Mouse (Mus musculus) cerebellum, adult 11-12 months (tissue): ENCODE results near the gene Lancl1.

Source experiments
- DNase-seq: peaks from one replicate; pipeline ENCODE4 v3.0.0; 2022

Gene Lancl1

DNA sequence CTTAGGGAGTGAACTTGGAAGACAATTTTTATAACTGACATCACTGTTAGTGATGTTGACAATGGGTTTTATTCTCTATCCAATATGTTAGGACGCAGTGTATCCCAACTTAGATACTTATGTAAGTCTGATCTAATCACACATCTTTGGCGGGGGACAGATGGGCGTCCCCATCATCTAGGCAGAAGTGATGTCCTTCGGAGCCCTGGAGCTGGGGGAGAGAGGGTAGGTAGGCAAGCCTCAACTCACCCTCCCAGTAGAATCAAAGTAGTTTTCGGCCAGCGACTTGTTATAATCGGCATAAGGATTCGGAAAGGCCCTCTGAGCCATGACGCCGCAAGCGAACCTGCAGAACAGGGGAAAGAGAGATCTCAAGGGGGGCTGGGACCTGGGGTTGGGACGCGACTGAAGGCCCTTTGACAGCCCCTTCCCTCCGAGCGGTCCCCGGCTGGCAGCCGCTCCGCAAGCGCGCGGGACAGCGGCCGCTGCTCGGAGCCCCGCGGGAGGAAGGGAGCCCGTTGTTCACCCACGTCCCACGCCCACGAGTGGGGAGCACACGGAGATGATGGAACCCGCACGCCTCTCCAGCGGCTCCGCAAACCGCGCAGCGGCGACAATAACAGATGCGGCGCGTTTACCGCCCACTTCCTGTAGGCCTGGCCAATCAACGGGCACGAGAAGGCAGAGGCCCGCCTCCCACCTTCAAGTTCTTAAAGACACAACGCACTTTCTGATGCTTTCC, at the start of gene Lancl1:
Gene Lancl1, minus strand, starts transcription at position 627 of the 742 bp plus-strand sequence.
- DNase-seq = peak; percentile 87

DNA sequence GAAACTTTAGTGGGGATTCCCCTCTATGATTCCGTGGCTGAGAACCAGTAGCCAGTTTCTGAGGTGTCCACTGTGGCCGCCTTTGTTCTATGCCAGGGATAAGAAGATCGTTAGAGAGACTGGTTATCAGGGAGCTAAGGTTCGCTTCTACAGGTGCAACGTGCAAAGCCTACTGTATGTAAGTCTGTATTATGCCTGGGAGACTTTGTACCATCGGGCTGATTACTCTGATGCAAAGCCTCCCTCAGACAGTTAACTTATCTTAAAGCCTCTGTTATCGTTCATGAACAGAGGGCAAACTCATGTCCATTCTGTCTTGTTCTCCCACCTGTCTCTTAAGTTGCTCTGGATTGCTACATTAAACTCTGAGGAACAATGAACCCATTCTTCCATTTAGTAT, 40.5 kb upstream of the Lancl1 start:
- DNase-seq = no peak

DNA sequence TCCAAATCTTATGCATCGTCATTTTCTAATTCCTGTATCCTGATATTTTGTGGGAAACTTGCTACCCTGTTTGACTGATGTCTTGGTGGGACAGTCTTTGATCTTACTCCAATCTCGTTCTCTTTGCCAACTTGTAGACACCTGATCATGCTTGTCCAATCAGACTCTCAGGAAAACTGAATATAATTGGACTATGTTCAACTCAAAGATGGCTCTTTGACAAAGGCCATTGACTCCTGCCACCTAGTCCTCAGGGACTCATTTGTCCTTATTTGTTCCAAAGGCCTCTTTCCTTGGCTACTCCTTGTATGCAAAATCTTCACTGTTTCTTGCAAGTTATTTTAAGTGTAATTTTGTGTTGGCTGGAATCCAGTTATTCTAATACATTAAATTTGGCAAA, 40.0 kb upstream of the Lancl1 start:
- DNase-seq = no peak

DNA sequence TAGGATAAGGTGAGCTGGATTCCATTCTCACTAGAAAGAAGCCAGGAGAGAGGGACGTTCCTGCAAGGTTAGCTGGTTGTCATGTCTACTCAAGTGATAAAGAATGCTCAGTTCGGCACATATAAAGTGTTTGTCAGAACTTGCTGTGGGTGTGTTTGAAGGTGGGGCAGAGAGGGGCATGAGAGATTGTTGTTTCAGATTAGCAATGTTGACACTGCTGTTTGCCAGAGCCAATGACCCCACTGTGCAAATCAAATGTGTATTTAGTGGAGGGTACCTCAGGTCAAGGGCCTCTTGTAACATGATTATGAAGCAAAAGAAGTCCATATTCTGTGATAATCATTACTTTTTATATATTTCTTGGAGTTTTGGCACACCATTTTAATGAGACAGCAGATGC, 39.1 kb upstream of the Lancl1 start:
- DNase-seq = no peak

DNA sequence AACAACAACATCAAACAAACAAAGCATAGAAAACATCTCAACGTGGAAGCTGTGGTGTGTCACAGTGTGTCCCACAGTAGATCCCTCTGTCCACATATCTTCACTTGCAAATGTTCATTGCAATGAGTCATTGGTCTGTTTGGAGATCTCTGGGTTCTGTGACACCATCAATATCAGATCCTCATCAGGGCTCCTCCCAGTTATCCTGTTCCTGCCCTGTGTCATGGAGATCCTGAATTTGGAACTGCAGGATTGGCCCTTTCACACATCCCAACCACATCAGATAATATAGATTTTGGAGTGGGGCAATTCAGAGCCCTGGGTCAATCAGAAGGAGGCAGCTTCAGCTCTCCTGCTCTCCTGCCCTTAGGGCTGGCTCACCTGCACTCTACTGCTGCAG, 28.9 kb upstream of the Lancl1 start:
- DNase-seq = no peak

DNA sequence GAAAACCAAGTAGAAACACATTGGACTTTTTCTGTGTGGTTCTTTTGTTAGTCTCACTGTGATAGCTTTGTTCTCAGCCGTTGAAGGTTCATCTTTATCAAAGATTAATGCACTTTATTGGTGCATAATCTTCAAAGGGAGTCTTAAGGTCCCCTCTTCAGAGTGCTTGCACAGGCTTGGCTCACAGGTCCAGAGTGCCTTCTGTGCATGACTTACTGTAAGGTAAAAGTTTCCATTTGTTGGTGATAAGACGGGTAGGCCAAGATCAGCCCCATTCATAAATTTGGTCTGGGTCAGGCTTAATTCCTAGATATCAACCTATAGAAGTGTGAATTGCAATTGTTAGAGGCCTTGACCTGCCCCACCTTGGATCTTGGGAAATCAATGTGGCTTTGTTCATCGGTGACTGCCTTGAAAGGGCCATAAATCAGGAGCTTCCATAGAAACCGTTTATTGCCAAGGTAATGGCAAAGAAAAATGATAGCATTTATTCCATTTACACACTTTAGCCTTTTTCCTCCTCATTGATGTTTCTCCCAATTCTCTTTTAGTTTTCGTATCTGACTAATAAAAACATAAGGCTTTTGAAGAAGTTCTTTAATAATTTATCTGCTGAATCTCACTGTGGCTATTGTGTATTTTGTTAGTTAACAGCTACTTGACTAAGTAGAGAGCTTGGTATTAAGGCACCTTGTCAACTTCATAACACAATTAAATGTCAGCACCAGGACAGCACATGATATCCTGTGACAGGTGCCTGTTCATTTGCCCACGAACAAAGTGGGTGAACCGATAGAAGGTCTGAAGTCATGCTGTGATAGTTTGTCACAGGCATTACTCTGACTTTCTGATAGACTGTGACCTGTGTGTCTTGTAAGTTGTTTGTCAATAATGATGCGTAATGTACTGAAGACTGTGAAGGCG, 26.9 kb upstream of the Lancl1 start:
- DNase-seq = no peak

DNA sequence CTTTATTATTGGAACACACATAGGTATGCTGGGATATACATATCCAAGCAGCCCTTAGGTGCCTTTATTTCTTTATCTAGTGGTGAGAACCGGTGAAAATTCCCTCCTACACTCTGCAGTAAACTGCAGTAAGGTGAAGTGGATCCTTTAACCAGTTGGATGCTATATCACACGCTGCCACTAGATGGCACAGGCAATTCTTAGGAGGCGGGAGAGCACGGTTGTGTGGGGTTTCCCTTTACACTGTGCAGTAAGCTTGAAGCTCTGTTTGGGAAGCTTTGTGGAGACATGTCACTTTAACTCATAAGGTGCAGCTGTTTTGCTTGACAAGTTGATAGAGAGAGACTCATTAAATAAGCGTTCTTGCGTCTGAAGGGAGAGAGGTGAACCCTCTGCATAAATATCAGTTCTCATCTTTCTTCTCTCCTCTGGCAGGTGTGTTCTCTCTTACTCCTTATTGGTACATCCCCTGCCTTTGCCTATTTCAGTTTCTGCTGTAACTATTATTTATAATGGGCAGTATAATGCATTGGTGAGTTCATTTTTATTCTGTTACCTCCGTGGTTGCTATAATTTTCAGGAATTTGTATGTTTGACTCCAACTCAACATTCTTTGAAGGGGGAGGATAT, 22.9 kb upstream of the Lancl1 start:
- peak; percentile 14 for DNase-seq

DNA sequence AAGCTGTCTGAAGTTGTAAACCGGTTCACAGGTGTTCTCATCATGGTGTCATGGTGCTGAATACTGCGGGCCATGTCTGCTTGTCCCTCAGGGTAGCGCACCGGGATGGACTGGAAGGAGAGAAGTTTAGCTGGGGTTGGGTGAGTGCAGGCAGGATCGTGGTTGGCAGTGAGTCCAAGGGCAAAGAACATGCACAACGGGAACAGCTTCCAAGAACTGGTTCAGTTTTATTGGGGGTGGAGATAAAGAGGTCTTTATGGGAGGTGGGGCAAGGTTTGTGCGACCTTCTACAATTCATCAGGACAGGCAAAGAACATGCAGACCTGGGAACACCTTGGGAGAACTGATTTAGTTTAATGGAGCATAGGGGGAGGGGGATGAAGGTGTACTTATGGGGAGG, 17.1 kb upstream of the Lancl1 start:
- no peak for DNase-seq

DNA sequence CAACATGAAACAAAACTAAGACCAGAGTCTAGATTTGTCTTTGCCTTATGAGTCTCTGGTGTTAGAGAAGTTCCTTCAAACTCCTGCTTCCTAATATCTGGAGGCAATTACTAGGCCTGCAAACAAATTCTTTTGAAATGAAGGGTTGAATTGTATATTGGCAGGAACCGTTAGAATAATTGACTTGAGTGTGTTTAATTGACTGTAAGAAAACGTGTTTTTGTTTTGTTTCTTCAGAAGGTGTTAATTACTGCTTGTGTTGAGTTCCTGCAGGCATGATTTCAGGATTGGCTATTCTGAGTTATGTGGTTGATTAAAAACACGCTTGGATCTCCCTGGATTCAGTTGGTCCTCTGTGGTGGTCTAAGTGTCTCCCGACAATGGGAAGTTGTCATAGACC, 14.0 kb upstream of the Lancl1 start:
- no peak for DNase-seq

DNA sequence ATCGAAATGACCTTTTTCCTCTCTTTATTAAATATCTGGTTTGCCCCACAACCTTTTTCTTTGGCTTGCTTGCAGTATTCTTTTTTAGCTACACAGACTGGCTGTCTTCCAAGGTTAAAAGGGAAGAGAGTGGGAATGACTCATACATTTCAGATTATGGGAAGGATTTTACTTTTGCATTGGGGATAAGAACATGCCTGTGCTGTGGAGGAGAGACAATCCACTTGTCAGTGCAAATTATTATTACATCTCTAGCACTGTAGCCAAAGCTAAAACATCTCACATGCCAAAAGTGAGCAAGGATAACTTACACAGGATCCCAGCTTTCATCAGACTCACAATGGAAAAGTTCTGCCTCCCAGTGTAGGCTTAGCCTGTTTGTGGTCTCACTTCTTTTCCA, 10.9 kb upstream of the Lancl1 start:
- no peak for DNase-seq

DNA sequence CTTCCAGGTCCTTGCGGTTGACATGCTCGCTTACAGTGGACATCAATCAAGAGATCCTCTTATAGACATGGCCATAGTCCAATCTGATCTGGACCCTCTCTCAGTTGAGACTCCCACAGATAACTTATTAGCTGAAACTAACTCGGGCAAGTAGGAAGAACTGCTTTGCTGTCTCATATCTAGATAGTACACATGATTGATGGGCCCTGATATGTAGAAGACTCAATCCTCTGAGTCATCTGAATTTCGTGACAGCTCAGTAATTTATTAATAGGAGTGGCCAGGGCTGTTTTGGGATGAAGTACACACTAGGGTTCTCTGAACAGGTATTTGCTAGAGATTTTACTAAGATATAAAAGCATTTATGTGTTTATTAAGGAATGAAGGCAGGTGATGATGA, 10.0 kb upstream of the Lancl1 start:
- no peak for DNase-seq

DNA sequence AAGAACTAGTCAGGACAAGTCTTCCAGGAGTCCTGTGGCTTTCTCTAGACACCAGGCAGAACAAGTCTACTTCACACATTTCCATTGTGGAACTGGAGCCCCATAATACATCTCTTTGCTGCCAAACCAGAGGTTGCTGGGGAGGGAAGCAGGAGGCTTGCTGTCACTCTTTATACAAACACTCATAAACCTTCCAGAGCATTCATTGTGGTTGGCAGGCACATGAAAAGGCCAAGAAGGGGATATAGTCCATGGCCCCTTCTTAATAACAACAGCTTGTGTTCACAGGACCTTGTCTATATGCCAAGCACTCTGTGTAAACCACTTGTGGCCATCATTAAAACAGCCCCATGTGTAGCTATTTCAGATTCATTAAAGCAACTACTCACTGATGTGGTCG, 6.4 kb upstream of the Lancl1 start:
- DNase-seq = no peak

DNA sequence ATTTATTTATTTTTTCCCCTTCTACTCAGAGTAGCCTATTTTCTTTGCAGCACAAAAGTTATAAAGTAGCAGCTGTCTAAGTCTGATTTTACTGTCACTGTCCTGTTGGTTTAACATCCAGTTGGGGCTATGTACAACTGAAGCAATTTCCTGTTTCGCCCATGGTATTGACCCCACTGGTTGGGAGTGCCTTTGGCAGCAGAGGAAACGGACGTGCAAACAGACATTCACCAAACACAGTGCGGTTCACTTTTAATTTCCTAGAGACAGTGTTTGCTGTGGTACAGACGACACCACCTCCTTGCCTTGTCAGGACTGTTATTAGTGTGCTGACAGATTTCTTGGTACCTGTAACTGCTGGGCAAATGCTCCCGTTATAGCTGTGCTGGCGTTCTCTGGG, 3.9 kb upstream of the Lancl1 start:
- no peak for DNase-seq

DNA sequence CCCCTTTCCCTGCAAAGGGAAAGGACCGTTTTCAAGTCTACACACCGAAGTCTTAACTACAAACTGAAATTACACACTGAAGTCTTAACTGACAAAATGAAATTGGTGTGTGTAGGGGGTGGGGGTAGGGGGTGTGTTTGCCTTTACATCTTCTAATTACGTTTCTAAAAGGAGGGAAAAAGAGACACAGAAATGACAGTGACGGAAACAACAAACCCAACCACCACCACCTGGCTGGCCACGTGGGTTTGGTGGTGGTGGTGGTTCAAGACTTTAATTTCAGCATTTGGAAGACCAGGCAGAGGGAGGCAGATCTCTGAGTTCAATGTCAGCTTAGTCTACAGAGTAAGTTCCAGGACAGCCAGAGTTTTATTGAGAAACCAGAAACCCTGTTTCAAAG, 411 bp upstream of the Lancl1 start:
- no peak for DNase-seq

DNA sequence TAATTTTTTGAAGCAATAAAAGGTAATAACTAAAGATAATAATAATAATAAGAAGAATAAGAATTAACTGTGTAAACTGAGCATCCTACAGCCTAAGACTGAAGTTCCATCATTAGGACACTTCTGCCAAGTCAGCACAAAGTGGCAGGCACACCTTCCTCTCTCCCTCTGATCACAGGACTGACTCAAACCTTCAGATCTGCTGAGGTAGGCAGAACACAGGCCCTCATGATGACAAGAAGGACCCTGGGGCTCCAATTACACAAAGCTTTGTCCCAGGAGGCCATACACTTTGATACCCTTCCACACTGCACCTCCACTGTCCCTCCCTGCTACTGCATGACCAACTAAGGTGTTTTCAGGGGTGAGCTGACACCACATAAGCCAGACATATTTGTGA, 1.5 kb downstream of the Lancl1 start:
- DNase-seq = no peak

DNA sequence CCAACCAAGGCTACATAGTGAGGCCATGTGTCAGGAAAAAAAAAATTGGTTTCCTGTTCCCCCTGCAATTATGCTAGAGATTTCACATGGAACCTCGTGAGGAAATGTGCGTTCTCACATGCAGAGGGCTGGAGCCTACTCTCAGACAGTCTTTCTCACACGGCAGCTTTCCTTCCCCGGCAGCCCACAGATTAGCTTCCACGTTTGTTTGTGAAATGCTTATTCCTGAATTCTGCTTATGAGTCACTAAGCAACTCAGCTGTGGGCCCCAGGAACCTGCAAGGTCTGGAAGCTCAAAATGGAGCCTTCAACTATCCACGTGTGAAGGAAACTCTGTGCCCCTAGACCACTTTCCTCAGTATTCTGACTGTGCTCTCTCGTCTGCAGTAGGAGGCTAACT, 5.4 kb downstream of the Lancl1 start:
- DNase-seq = no peak

DNA sequence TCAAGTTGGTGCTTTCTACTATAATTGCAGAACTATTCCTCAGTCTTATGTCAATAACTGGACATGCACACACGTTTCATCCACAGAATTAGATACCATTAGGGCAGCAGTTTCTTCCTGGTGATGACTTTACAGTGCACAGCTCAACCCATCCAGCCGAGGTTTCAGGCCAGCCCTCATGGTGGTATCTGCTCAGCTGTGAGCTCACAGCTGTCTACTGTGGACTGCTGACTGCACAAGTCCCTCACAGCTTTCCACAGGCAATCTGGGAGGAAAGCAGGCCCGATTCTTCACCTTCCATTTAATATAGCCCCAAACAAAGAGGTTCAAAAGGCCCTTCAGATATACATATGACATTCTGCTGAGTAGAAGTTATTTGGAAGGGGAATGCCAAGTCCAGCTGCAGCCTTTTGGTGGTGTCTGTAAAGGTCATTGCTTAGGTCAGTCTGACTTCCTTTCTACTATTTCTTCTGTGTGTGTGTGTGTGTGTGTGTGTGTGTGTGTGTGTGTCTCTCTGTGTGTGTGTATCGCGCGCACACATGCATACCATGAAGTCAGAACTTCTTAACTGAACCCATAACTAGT, 11.7 kb downstream of the Lancl1 start:
- no peak for DNase-seq

DNA sequence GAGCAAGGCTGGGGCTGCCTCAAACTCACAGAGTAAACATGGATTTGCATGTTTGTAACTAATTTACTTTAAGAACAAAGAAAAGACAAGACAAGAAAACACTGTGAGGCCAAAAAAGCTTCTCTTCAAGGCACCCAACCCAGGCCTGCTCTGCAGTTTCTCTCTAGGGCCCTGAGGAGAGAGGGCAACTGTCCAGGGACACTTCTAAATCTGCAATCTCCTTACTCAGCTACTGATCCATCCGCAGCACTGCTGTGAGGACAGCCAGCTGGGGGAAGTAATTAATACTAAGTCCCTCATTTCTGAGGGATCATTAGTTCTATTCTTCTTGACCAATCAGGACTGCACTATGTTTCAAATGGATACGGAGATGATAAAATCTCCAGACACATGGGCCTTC, 12.5 kb downstream of the Lancl1 start:
- no peak for DNase-seq

DNA sequence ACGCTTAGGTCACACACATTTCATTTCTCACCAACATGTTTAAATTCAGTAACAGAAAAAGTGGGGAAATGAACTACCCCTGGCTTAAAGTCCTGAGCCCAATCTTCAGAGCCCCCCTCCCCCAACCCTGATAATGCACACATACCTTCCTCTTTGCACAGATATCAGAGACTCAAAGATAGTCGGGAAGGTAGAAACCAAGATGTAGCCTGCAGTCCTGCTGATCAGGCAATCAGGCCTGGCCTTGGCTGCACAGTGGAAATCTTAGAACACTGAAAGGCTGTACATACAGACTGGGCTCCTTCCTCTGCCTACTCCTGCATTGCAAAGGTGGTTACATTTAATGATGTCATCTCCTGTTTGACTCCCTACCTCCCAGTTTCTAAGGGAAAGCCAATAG, 15.9 kb downstream of the Lancl1 start:
- no peak for DNase-seq

DNA sequence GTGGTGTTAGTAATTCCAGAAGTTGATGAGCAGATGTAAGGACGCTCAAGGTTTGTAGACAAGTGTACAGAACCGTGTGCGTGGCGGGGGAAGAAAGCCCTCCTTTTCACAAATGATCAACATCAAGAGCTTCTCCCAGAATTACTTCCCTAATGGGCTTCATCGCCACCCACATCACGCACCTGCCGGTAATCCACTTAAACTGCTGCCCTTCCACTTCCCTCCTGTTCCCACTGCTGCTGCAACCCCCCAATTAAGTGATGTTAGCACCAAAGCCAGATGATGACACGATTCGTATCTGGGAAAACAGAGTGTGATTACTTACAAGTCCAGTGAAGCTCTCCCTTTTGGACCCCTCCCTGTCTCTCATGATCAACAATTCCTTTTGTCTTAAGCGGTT, 16.6 kb downstream of the Lancl1 start:
- no peak for DNase-seq

DNA sequence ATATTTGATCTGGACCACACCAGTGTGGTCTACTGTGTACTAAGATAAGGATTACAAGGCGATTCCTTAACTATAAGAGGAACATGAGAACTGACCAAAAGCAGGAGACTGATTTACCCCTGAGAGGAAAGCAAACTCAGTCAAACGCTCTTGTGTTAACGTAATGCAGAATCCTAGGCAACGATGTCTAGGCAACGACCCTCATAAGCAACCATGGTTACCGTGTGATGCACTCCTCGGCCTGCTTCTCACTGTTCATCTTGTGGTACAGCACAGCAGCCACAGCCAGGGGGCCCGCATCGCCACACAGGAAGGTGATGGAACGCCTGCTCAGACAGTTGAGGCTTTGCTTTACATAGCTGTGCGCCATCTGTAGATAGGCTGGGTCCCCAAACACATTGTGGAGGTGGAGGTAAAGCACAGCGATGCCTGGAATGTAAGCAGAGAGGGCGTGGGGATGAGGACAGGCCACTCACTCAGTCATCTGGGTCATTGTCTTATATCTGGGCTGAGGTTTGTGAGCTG, 18.0 kb downstream of the Lancl1 start:
- no peak for DNase-seq

DNA sequence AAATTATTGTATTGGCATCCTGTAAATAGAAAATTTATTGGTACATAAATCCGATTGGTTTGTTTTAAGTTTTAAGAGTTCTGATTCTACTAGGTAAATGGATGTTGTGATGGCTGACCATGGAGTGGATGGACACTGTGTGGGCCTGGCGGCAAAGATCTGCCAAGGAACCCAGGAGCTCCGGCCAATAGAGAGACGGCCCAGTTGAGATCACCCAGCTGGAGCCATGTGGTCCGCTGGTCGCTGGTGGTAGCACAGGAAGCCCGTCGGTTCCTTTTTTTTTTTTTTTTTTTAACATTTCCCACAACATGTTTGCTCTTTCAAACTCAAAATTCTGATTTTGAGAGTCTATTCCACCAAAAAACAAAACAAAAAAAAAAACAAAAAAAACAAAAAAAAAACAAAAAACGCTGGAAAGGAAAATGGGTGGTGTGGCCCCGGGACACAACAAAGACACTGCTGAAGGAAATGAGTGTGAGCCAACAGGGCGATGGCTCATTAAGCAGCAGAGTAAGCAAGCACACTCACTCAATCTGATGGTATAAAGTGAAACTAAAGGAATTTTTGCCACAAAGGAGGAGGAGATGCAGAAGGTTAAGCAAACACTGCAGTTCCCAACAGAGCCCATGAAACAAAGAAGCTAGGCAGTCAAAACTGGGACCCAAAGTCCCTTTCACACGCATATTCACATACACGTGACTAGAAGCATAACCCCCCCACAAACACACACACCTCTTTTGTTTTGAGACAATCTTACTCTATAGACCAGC, 21.4 kb downstream of the Lancl1 start:
- no peak for DNase-seq
